Mouse (Mus musculus) thymus, postnatal 10 days (tissue): ENCODE results near the gene Myh4.

Source experiments
- DNase-seq, 2 experiments: peaks; one replicate each; pipeline ENCODE4 v3.0.0; 2021; ENCODE audit warnings: low spot score in 2 of 2

Myh4 gene

GRCm38 (mm10) chr11:67237481-67238079 lies at the start of gene Myh4:
Gene Myh4 (plus strand): TSS chr11:67238029.
- DNase-seq: no peak

DNA sequence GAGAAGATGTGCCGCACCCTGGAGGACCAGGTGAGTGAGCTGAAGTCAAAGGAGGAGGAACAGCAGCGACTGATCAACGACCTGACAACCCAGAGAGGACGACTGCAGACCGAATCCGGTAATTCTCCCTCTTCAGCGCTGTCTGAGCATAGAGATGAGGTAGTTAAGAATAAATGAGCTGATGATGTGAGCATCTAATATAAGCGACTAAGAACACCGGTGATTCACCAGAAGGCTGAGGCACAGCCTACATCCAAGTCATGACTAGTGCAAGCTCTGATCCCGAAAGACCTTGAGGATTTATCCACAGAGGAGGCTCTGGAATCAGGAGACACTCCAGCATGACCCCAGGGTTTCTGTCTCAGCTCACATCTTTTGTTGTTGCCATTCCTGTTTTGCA lies 47.5 kb upstream of the Myh4 start:
- no peak for DNase-seq

- DNase-seq: no peak
These were observed 47.0 kb upstream of the Myh4 start for GRCm38 (mm10) chr11:67190814-67191213.

- no peak for DNase-seq
These were observed 46.3 kb upstream of the Myh4 start for GRCm38 (mm10) chr11:67191496-67191895.

GRCm38 (mm10) chr11:67199321-67199720 lies 38.5 kb upstream of the Myh4 start:
- no peak for DNase-seq

DNA sequence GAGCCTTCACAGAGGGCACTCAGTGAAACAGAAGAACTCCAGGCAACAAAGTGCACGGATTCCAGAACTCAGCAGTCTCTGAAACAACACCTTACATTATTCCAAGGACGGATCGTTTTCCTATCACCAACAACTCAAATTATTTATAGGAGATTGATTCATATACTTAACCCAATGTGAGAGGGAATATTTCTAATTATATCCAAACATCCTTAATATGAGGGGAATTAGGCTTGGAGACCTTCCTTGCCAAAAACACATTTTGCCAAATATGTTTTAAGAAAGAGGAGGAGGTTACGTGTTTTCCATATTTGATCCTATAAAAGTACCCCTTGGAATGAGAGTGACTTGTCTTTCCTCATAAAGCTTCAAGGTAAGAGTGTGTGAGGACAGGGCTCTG lies 38.1 kb upstream of the Myh4 start, which contains the start of gene Myh1:
Gene Myh1 (plus strand): TSS at position 301 of the 400 bp plus-strand sequence.
- DNase-seq: no peak

GRCm38 (mm10) chr11:67204766-67205165 lies 33.1 kb upstream of the Myh4 start:
- no peak for DNase-seq

DNA sequence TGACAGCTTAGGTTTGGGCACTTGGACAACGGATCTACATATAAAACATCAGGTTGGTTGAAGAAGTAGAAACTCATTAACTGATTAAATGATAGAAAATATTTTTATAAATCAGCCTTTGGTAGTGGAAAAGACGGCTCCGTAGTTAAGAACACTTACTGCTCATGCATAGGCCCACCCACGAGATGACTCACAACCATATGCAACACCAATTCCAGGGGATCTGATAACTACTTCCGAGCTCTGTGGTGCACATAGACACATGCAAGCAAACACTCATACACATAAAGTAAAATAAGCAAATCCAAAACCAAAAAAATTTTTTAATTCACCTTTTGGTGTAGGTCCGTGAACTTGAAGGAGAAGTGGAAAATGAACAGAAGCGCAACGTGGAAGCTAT lies 16.0 kb upstream of the Myh4 start:
- no peak for DNase-seq

GRCm38 (mm10) chr11:67224466-67224865 lies 13.4 kb upstream of the Myh4 start:
- DNase-seq: no peak

DNA sequence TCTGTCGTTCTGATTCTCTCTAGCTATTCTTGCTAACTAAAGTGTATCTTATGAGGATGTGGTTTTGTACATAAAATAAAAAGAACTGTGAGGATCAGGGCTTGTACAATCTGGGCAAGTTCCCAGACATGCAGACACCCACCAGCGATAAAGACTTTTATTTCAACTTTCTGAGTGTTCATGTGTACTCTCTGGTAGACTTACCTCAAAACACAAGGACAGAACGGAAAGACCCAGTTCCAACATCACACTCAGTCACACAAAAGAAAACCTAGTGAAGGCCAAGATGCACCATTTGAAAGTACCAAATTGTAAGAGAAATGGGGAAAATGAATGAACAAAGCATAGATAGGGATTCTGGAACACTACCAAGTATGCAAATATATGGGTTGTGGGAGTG lies 9.1 kb upstream of the Myh4 start:
- DNase-seq: no peak

GRCm38 (mm10) chr11:67229166-67229565 lies 8.7 kb upstream of the Myh4 start:
- DNase-seq: no peak

DNA sequence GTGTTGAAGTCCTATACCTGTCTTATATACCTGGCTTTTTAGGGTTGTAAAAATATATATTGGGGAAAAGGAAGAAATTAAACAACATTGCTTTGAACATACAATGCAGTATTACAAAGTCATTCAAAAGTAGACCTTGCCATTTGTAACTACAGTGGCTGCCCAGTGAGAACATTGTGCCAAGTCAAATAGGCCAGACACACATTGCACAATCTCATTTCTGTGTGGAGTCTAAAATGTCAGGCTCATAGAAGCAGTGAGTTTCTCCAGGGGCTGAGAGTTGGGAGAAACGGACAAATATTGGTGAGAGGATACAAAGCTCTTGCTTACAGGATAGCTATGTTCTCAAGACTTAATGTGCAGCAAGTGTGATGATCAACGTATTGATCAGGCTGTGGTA lies 7.9 kb upstream of the Myh4 start:
- no peak for DNase-seq

DNA sequence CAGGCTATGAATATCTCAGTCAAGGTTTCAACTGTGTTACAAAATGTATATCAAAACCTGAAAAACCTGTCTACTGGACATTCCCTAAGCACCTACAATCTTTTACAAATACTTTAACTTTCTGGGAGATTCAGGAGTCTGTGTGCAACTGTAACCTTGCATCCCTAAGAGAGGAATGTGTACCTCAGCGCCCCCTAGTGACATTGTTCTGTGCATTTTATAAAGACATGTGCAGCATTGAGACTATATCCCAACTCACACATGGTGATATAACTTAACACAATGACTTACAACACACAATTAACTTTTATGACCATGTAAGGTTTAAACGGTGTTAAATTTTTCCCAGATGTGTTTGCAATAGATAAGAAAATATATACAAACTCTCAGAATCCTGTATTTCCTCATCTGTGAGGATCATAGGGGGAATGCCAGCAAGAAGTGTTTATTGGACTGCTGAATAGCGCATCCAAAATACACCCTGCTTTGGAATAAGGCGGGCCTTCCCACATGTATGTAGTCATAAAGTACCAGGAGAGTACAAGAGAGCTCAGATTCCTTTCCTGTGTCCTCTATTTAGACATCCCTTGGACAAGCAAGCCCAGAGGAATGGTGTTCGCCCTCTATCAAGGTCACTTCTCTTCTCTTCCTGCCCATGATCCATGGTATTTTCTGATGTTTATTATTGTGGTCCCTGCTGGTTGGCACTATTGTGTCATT lies 2.0 kb upstream of the Myh4 start:
- DNase-seq: no peak

DNA sequence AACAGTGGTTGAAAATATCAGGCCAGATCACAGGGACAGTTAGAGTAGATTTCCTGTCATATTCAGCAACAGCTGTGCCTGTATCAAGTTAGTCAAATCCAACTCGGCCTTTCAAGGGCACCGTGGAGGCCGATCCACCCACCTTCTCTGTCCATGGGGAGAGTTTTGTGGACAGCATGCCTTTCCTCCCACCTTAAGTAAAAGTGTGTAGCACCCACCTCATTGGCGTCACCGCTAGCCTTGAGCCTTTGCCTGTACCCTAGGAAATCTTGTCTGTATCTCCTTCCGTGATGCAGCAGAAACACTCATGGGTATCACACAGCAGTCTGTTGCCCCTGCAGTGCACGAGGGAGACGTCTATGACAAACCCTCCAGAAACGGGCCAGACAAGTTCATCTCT lies 1.0 kb upstream of the Myh4 start:
- no peak for DNase-seq

GRCm38 (mm10) chr11:67241051-67241450 lies 3.2 kb downstream of the Myh4 start:
- DNase-seq: no peak

DNA sequence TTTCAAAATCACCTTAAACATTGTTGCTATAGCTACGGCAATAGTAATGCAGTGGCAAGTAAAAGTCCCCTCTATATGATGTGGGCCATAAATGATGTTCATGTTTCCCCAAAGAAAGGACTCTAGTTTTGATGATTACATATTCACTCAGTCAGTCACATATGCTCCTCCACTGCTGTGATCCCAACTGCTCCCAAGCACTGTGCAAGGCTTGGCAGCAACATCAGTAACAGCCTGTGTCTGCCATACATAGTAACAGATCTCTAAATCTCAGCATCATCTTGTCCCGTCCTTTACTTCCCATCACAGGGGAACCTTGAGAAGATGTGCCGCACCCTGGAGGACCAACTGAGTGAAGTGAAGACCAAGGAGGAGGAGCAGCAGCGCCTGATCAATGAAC lies 15.9 kb downstream of the Myh4 start:
- DNase-seq: no peak

GRCm38 (mm10) chr11:67257048-67257447 lies 19.2 kb downstream of the Myh4 start:
- DNase-seq: no peak

GRCm38 (mm10) chr11:67260956-67261355 lies 23.1 kb downstream of the Myh4 start:
- no peak for DNase-seq

GRCm38 (mm10) chr11:67276601-67277174 lies 38.9 kb downstream of the Myh4 start, which contains the start of gene Myh8:
Gene Myh8 (plus strand): TSS chr11:67277124.
- no peak for DNase-seq

DNA sequence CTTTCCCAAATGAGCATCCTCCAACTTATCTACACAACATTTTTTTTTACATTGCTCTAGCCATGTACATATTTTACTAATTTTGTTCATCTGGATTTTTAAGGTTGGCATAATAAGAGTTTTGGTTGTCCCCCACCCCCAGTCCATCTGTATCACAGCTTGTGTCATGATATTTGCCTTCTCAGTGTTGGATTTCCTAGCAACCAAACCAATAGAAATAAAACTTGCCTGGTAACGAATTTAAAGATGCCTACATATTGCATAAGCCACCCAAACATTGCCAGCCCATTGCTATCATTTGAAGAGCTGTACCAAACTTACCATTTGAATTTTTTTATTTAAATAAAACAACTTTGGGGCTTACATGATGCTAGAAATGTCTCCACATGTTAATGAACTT lies 55.6 kb downstream of the Myh4 start:
- DNase-seq: no peak
